Mouse (Mus musculus): ENCODE measurements at regions not wholly inside any gene's neighbourhood (a gene's known extent, or its start where the extent isn't known, plus 50 kb on each side); places are given as distances from the start of the nearest gene placed in this dataset.

DNA sequence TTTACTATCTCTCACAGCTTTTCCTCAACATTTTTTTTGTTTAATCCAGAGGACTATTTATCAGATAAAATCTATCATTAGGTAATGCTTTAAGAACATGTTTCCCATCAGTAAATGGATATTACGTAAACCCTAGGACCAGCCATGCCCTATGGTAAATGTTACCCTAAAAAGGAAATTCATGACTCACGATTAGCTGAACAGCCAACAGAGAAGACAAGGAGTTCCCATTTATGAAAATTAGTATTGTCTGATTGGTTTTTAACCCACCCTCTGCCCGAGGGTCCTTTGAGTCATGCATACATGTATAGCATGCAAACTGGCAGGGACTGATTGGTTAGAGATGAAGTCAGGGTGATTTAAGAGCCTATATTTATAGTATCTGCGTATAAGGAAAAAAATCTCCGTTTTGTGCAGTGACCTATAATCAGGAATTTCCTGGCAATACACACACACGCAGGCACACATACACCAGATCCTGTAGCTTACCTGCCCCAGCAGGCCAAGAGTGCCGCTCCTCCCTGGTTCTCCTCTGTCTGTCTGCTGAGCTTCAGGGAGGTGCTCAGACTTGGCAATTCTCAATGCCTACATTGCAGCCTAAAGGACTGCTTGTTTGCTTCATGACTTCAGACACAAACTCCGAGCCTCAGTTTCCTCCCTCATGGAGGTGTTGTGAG, 174.0 kb upstream of the Fggy start:
- no peaks in the 10 kb centered on the region for H3K36me3 ChIP-seq (ENCODE audit: control insufficient read depth, insufficient read depth, low read length)
- H3K9ac ChIP-seq (ENCODE audit: low read length): no peak overlapping the region
- H3K27ac ChIP-seq (replicated peaks in 1 of 2; ENCODE audit: control insufficient read depth in 1 of 2, insufficient read depth in 1 of 2, low read depth in 2 of 2, low read length in 2 of 2): no peak overlapping the region
- H3K4me2 ChIP-seq (ENCODE audit: low read length): no peak overlapping the region
- H3K9me3 ChIP-seq (ENCODE audit: control insufficient read depth, low read length): no peaks in the 10 kb centered on the region
- no peaks in the 10 kb centered on the region for H3K27me3 ChIP-seq (ENCODE audit: control insufficient read depth, insufficient read depth, low read length)
- ATAC-seq (ENCODE audit: insufficient number of reproducible peaks, insufficient read depth, low FRiP score, low read depth): no peak
- 78% methylated on average over 8 of the region's 8 CpGs for WGBS
- H3K4me1 ChIP-seq (ENCODE audit: control insufficient read depth in 2 of 2, insufficient read depth in 2 of 2, low read length in 2 of 2): peaks cover 16 to 18% of the 10 kb centered on the region in 2 experiments
- no peak overlapping the region for H3K4me3 ChIP-seq (ENCODE audit: control insufficient read depth in 1 of 2, insufficient read depth in 1 of 2, low read depth in 1 of 2, low read length in 2 of 2)

DNA sequence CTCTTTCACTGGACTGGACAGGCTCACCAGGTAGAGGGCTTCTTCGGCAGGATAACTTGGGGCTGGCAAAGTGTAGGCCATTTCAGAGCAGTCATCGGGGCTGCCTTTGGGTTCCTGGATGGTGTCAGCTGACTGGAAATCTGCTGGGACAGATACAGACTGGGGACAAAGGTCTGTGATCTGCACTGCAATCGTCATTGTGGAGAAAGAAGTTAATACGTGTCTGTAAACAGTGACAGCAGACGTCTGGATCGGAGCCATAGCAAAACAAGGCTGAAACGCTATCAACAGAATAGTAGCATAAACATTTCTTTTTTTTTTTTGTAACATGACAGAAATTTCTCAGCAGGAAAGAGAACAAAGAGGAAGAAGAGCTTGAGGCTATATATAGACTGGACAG, 171.8 kb upstream of the Fggy start:
- H3K27me3 ChIP-seq (ENCODE audit: control insufficient read depth, insufficient read depth, low read length): no peaks in the 10 kb centered on the region
- H3K27ac ChIP-seq (replicated peaks in 1 of 2; ENCODE audit: control insufficient read depth in 1 of 2, insufficient read depth in 1 of 2, low read depth in 2 of 2, low read length in 2 of 2): 0 out of 4 replicates have a peak overlapping the region, but pooled peaks of 1 of the 2 experiments have one; percentile 10
- no peak for ATAC-seq (ENCODE audit: insufficient number of reproducible peaks, insufficient read depth, low FRiP score, low read depth)
- WGBS: 8% methylated on average over 7 of the region's 7 CpGs
- H3K9ac ChIP-seq (ENCODE audit: low read length): no peak overlapping the region
- peaks cover 13 to 27% of the 10 kb centered on the region in 2 experiments for H3K4me1 ChIP-seq (ENCODE audit: control insufficient read depth in 2 of 2, insufficient read depth in 2 of 2, low read length in 2 of 2)
- no peaks in the 10 kb centered on the region for H3K36me3 ChIP-seq (ENCODE audit: control insufficient read depth, insufficient read depth, low read length)
- peak overlapping the region; percentile 26; the same call in 1 of the 2 replicates for H3K4me2 ChIP-seq (ENCODE audit: low read length)
- H3K9me3 ChIP-seq (ENCODE audit: control insufficient read depth, low read length): no peaks in the 10 kb centered on the region
- no peak overlapping the region for H3K4me3 ChIP-seq (ENCODE audit: control insufficient read depth in 1 of 2, insufficient read depth in 1 of 2, low read depth in 1 of 2, low read length in 2 of 2)

DNA sequence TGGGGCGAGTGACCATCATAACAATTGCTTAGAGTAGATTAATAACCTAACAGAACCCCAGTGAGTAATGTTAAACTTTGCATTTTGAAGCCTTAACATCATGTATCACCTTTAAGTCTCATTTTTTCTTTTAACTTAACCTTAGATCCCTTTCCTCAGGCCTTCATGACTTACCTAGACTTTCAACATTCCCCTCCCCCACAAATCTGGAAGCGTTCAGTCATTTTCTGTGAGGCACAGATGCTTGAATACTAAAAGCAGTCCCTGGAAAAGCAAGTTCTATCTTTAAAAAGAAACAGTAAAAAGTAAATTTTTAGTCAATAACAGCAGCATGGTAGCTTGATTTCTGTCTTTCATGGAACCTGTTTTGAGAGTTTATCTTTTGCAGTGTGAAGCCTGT, 171.3 kb upstream of the Fggy start:
- Histone ChIP-seq H3K9ac (ENCODE audit: low read length) (no peak overlapping the region), H3K27me3 (ENCODE audit: control insufficient read depth, insufficient read depth, low read length) (no peaks in the 10 kb centered on the region), H3K36me3 (ENCODE audit: control insufficient read depth, insufficient read depth, low read length) (no peaks in the 10 kb centered on the region), H3K4me3 (ENCODE audit: control insufficient read depth in 1 of 2, insufficient read depth in 1 of 2, low read depth in 1 of 2, low read length in 2 of 2) (no peak overlapping the region), H3K9me3 (ENCODE audit: control insufficient read depth, low read length) (no peaks in the 10 kb centered on the region), H3K4me2 (ENCODE audit: low read length) (no peak overlapping the region), H3K4me1 (ENCODE audit: control insufficient read depth in 2 of 2, insufficient read depth in 2 of 2, low read length in 2 of 2) (peaks cover 13 to 27% of the 10 kb centered on the region in 2 experiments), H3K27ac (replicated peaks in 1 of 2; ENCODE audit: control insufficient read depth in 1 of 2, insufficient read depth in 1 of 2, low read depth in 2 of 2, low read length in 2 of 2) (no peak overlapping the region)
- ATAC-seq (ENCODE audit: insufficient number of reproducible peaks, insufficient read depth, low FRiP score, low read depth): no peak
- WGBS: 13% methylated on average over 2 of the region's 2 CpGs

DNA sequence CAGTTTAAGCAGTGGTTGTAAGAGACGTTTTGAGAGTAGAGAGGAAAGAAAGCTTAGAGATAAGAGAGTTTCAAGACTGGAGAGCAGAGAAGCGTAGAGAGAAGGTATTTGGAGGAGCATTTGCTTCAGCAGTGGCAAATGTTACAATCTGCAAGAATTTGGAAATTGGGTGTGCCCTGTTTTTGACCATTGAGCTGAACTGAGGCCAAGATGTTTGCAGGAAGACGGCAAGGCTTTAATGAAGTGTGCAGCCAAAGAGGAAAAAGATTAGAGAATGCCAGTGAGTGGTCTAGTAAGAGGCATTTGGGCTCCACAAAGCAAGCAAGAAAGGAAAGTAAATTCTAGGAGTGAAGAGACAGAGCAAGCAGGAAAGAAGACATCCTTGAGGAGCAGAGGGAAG, 168.8 kb upstream of the Fggy start:
- no peak overlapping the region for H3K27ac ChIP-seq (replicated peaks in 1 of 2; ENCODE audit: control insufficient read depth in 1 of 2, insufficient read depth in 1 of 2, low read depth in 2 of 2, low read length in 2 of 2)
- H3K4me1 ChIP-seq (ENCODE audit: control insufficient read depth in 2 of 2, insufficient read depth in 2 of 2, low read length in 2 of 2): peaks cover 13 to 27% of the 10 kb centered on the region in 2 experiments
- no peak overlapping the region for H3K9ac ChIP-seq (ENCODE audit: low read length)
- no peak overlapping the region for H3K4me3 ChIP-seq (ENCODE audit: control insufficient read depth in 1 of 2, insufficient read depth in 1 of 2, low read depth in 1 of 2, low read length in 2 of 2)
- H3K27me3 ChIP-seq (ENCODE audit: control insufficient read depth, insufficient read depth, low read length): no peaks in the 10 kb centered on the region
- no peak for ATAC-seq (ENCODE audit: insufficient number of reproducible peaks, insufficient read depth, low FRiP score, low read depth)
- WGBS: 30% methylated on average over 3 of the region's 3 CpGs
- H3K9me3 ChIP-seq (ENCODE audit: control insufficient read depth, low read length): no peaks in the 10 kb centered on the region
- no peaks in the 10 kb centered on the region for H3K36me3 ChIP-seq (ENCODE audit: control insufficient read depth, insufficient read depth, low read length)
- H3K4me2 ChIP-seq (ENCODE audit: low read length): no peak overlapping the region

DNA sequence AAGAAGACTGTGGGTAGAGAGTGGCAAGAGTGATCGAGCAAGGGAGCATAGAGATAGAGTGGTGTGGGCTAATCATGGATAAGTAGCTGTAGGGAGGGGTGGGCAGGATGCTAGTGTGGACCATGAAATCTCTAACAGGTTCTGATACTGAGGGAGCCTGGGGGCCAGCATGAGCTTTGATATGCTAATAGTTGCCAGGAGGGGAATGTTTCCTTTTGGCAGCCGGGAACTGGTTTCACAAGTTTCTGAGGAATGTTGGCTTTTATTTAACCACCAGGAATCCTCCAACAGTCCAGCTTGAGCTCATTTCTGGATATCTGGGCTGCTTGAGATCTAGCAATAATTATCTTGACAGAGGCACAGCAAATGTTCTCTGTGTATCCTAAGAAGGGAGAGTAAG, 167.7 kb upstream of the Fggy start:
- H3K9me3 ChIP-seq (ENCODE audit: control insufficient read depth, low read length): no peaks in the 10 kb centered on the region
- WGBS: 43% methylated on average over 2 of the region's 2 CpGs
- H3K27ac ChIP-seq (replicated peaks in 1 of 2; ENCODE audit: control insufficient read depth in 1 of 2, insufficient read depth in 1 of 2, low read depth in 2 of 2, low read length in 2 of 2): no peak overlapping the region
- ATAC-seq (ENCODE audit: insufficient number of reproducible peaks, insufficient read depth, low FRiP score, low read depth): no peak
- H3K27me3 ChIP-seq (ENCODE audit: control insufficient read depth, insufficient read depth, low read length): no peaks in the 10 kb centered on the region
- peaks cover 13 to 27% of the 10 kb centered on the region in 2 experiments for H3K4me1 ChIP-seq (ENCODE audit: control insufficient read depth in 2 of 2, insufficient read depth in 2 of 2, low read length in 2 of 2)
- H3K4me2 ChIP-seq (ENCODE audit: low read length): no peak overlapping the region
- H3K36me3 ChIP-seq (ENCODE audit: control insufficient read depth, insufficient read depth, low read length): no peaks in the 10 kb centered on the region
- H3K4me3 ChIP-seq (ENCODE audit: control insufficient read depth in 1 of 2, insufficient read depth in 1 of 2, low read depth in 1 of 2, low read length in 2 of 2): no peak overlapping the region
- H3K9ac ChIP-seq (ENCODE audit: low read length): no peak overlapping the region

DNA sequence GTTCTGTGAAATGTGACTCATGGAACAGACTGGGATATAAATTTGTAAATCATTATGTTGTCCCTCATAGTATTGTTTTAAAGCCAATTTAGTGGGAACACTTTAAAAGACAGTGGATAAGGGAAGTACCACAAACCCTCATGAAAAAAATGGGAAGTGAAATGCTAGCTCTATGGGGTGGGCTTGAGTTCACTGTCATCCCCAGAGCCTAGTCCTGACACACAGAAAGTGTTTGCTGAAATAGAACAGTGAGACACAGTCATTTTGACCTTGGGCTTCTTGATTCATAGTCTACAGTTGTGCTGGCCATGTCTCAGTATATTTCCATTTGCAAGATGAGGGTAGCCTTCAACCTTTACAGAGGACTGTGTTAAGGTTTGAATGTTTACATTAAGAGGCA, 166.8 kb upstream of the Fggy start:
- no peak for ATAC-seq (ENCODE audit: insufficient number of reproducible peaks, insufficient read depth, low FRiP score, low read depth)
- Histone ChIP-seq H3K4me1 (ENCODE audit: control insufficient read depth in 2 of 2, insufficient read depth in 2 of 2, low read length in 2 of 2) (peaks cover 10 to 20% of the 10 kb centered on the region in 2 experiments), H3K4me3 (ENCODE audit: control insufficient read depth in 1 of 2, insufficient read depth in 1 of 2, low read depth in 1 of 2, low read length in 2 of 2) (no peak overlapping the region), H3K4me2 (ENCODE audit: low read length) (no peak overlapping the region), H3K27me3 (ENCODE audit: control insufficient read depth, insufficient read depth, low read length) (no peaks in the 10 kb centered on the region), H3K36me3 (ENCODE audit: control insufficient read depth, insufficient read depth, low read length) (no peaks in the 10 kb centered on the region), H3K9ac (ENCODE audit: low read length) (no peak overlapping the region), H3K27ac (replicated peaks in 1 of 2; ENCODE audit: control insufficient read depth in 1 of 2, insufficient read depth in 1 of 2, low read depth in 2 of 2, low read length in 2 of 2) (no peak overlapping the region), H3K9me3 (ENCODE audit: control insufficient read depth, low read length) (no peaks in the 10 kb centered on the region)

DNA sequence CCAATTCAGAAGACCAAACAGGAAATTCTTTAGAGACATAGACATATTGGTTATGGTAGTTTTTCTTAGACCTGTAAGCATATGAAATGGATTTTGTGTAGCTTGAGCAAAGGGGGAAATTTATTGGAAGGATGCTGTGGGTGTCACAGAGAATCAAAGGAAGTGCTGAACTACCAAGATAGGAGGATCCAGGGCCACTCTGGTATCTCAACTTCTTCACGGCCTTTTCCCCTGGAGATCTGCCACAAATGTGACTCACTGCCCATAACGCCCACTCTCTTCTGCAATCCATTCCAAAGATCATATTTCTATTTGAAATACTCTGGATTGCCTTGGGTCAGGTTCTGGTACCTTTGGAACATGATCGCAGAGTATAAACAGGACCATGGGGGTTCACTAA, 161.6 kb upstream of the Fggy start:
- H3K4me3 ChIP-seq (ENCODE audit: control insufficient read depth in 1 of 2, insufficient read depth in 1 of 2, low read depth in 1 of 2, low read length in 2 of 2): no peak overlapping the region
- ATAC-seq (ENCODE audit: insufficient number of reproducible peaks, insufficient read depth, low FRiP score, low read depth): no peak
- no peaks in the 10 kb centered on the region for H3K4me1 ChIP-seq (ENCODE audit: control insufficient read depth in 2 of 2, insufficient read depth in 2 of 2, low read length in 2 of 2)
- 63% methylated on average over 3 of the region's 3 CpGs for WGBS
- no peaks in the 10 kb centered on the region for H3K36me3 ChIP-seq (ENCODE audit: control insufficient read depth, insufficient read depth, low read length)
- H3K27ac ChIP-seq (replicated peaks in 1 of 2; ENCODE audit: control insufficient read depth in 1 of 2, insufficient read depth in 1 of 2, low read depth in 2 of 2, low read length in 2 of 2): no peak overlapping the region
- no peak overlapping the region for H3K4me2 ChIP-seq (ENCODE audit: low read length)
- H3K27me3 ChIP-seq (ENCODE audit: control insufficient read depth, insufficient read depth, low read length): no peaks in the 10 kb centered on the region
- H3K9ac ChIP-seq (ENCODE audit: low read length): no peak overlapping the region
- H3K9me3 ChIP-seq (ENCODE audit: control insufficient read depth, low read length): no peaks in the 10 kb centered on the region

DNA sequence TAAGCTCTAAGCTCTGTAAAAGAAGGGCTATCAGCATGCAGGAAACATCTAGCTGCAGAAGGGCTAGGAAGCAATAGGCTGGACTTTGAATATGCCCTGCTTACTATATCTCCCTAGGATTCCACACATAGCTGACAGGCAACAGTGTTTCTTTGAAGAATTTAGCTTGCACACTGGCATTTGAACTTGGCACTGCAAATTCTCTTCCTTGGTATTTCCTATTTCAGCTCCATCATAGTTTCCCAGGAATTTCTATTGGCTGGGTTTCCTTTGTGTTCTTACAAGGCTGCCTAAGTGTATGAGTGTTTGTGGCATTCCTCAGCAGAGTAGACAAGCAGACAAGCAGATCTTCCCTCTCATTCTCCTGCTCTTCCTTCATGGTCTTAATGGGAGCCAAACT, 159.0 kb upstream of the Fggy start:
- Histone ChIP-seq H3K27ac (replicated peaks in 1 of 2; ENCODE audit: control insufficient read depth in 1 of 2, insufficient read depth in 1 of 2, low read depth in 2 of 2, low read length in 2 of 2) (no peak overlapping the region), H3K9me3 (ENCODE audit: control insufficient read depth, low read length) (no peaks in the 10 kb centered on the region)
- no peak for ATAC-seq (ENCODE audit: insufficient number of reproducible peaks, insufficient read depth, low FRiP score, low read depth)

More for the DNA sequence above, 159.0 kb upstream of the Fggy start:
- Histone ChIP-seq H3K27me3 (ENCODE audit: control insufficient read depth, insufficient read depth, low read length) (no peaks in the 10 kb centered on the region), H3K4me1 (ENCODE audit: control insufficient read depth in 2 of 2, insufficient read depth in 2 of 2, low read length in 2 of 2) (no peaks in the 10 kb centered on the region), H3K36me3 (ENCODE audit: control insufficient read depth, insufficient read depth, low read length) (no peaks in the 10 kb centered on the region), H3K4me3 (ENCODE audit: control insufficient read depth in 1 of 2, insufficient read depth in 1 of 2, low read depth in 1 of 2, low read length in 2 of 2) (no peak overlapping the region), H3K4me2 (ENCODE audit: low read length) (no peak overlapping the region), H3K9ac (ENCODE audit: low read length) (no peak overlapping the region)

All from heart, embryonic 14.5 days (tissue).